8 mouse cellular contexts compared by ENCODE assay signal in genomic region chr8:69399181-69399955, GRCm38 (mm10). TPM values are rescaled to one million over a fixed set of nuclear protein-coding genes. Genes with fewer than 3 reads are reported as not detected.
DNase-seq lines count a peak whose midpoint lies in the region; ATAC-seq and TF ChIP-seq lines count a peak whose summit lies in the region.

No protein-coding gene starts in this region.

- H3K27me3 ChIP-seq in embryonic facial prominence, embryonic 13.5 days = no peaks in the 10 kb centered on the region
- no peaks in the 10 kb centered on the region for H3K27me3 ChIP-seq in heart, embryonic 14.5 days (ENCODE audit: control insufficient read depth, insufficient read depth, low read length)
- no peaks in the 10 kb centered on the region for H3K27me3 ChIP-seq in kidney, embryonic 16.5 days (ENCODE audit: insufficient read depth, low read length)
- no peaks in the 10 kb centered on the region for H3K27me3 ChIP-seq in lung, embryonic 14.5 days (ENCODE audit: insufficient read depth, low read length)
- H3K27me3 ChIP-seq in neural tube, embryonic 14.5 days (ENCODE audit: control insufficient read depth, insufficient read depth, low read length) = no peaks in the 10 kb centered on the region

- peak; percentile 41 for ATAC-seq in embryonic facial prominence, embryonic 13.5 days (ENCODE audit: insufficient number of reproducible peaks, insufficient read depth, low FRiP score, low TSS enrichment, low read depth)
- ATAC-seq in heart, embryonic 14.5 days (ENCODE audit: insufficient number of reproducible peaks, insufficient read depth, low FRiP score, low read depth) = peak; percentile 69
- ATAC-seq in kidney, embryonic 16.5 days (ENCODE audit: low FRiP score, low TSS enrichment) = peak; percentile 85
- peak; percentile 45; the same call in 1 of the 2 replicates for ATAC-seq in lung, embryonic 14.5 days (ENCODE audit: insufficient read depth)
- ATAC-seq in neural tube, embryonic 14.5 days (ENCODE audit: low read depth) = peak; percentile 15; the same call in 1 of the 2 replicates

- peak; percentile 22 to 50 for DNase-seq in urinary bladder, adult 18-20 months (ENCODE audit: low spot score in 2 of 2)
- no peak for DNase-seq in urinary bladder, postnatal 10 days (ENCODE audit: low spot score)
- DNase-seq in lung, embryonic 14.5 days = peak; percentile 62
- DNase-seq in thymus, postnatal 36 days = peak; percentile 24 to 25

- peak overlapping the region; percentile 57 for H3K4me3 ChIP-seq in embryonic facial prominence, embryonic 13.5 days
- peak overlapping the region; percentile 69 to 94 for H3K4me3 ChIP-seq in heart, embryonic 14.5 days (ENCODE audit: control insufficient read depth in 1 of 2, insufficient read depth in 1 of 2, low read depth in 1 of 2, low read length in 2 of 2)
- H3K4me3 ChIP-seq in kidney, embryonic 16.5 days (ENCODE audit: low read length) = peak overlapping the region; percentile 60
- peak overlapping the region; percentile 51 for H3K4me3 ChIP-seq in lung, embryonic 14.5 days (ENCODE audit: low read depth, low read length)
- peak overlapping the region; percentile 45 for H3K4me3 ChIP-seq in neural tube, embryonic 14.5 days (ENCODE audit: low read depth, low read length)

- 12% methylated on average over 43 of the region's 43 CpGs for WGBS in embryonic facial prominence, embryonic 13.5 days
- 10% methylated on average over 43 of the region's 43 CpGs for WGBS in heart, embryonic 14.5 days
- WGBS in kidney, embryonic 16.5 days = 15% methylated on average over 43 of the region's 43 CpGs
- WGBS in lung, embryonic 14.5 days = 16% methylated on average over 43 of the region's 43 CpGs
- 13% methylated on average over 43 of the region's 43 CpGs for WGBS in neural tube, embryonic 14.5 days

- H3K27ac ChIP-seq in embryonic facial prominence, embryonic 13.5 days = peak overlapping the region; percentile 39; the same call in 1 of the 2 replicates
- peak overlapping the region; percentile 78 to 82 for H3K27ac ChIP-seq in heart, embryonic 14.5 days (replicated peaks in 1 of 2; ENCODE audit: control insufficient read depth in 1 of 2, insufficient read depth in 1 of 2, low read depth in 2 of 2, low read length in 2 of 2)
- peak overlapping the region; percentile 84 for H3K27ac ChIP-seq in kidney, embryonic 16.5 days (ENCODE audit: low read length)
- peak overlapping the region; percentile 24; the same call in 1 of the 2 replicates for H3K27ac ChIP-seq in lung, embryonic 14.5 days (ENCODE audit: low read depth)
- no peak overlapping the region for H3K27ac ChIP-seq in neural tube, embryonic 14.5 days (ENCODE audit: low read depth, low read length)

- TF ChIP-seq CTCF in lung, embryonic 14.5 days (IDR thresholded peaks at IDR 0.05; ENCODE audit: low read depth) = peak; percentile 30; the same call in 1 of the 2 replicates

- H3K4me2 ChIP-seq in embryonic facial prominence, embryonic 13.5 days = peak overlapping the region; percentile 78
- H3K4me2 ChIP-seq in heart, embryonic 14.5 days (ENCODE audit: low read length) = peak overlapping the region; percentile 86
- peak overlapping the region; percentile 87 for H3K4me2 ChIP-seq in kidney, embryonic 16.5 days (replicated peaks; ENCODE audit: low read depth, low read length)
- peak overlapping the region; percentile 80 for H3K4me2 ChIP-seq in lung, embryonic 14.5 days
- peak overlapping the region; percentile 65 for H3K4me2 ChIP-seq in neural tube, embryonic 14.5 days (ENCODE audit: low read depth, low read length)

- H3K36me3 ChIP-seq in embryonic facial prominence, embryonic 13.5 days = no peaks in the 10 kb centered on the region
- H3K36me3 ChIP-seq in heart, embryonic 14.5 days (ENCODE audit: control insufficient read depth, insufficient read depth, low read length) = no peaks in the 10 kb centered on the region
- no peaks in the 10 kb centered on the region for H3K36me3 ChIP-seq in kidney, embryonic 16.5 days (ENCODE audit: insufficient read depth, low read length)
- no peaks in the 10 kb centered on the region for H3K36me3 ChIP-seq in lung, embryonic 14.5 days (ENCODE audit: insufficient read depth)
- no peaks in the 10 kb centered on the region for H3K36me3 ChIP-seq in neural tube, embryonic 14.5 days (ENCODE audit: control insufficient read depth, insufficient read depth, low read length)

- H3K9me3 ChIP-seq in embryonic facial prominence, embryonic 13.5 days = peaks cover 3% of the 10 kb centered on the region; the same call in 1 of the 2 replicates
- H3K9me3 ChIP-seq in heart, embryonic 14.5 days (ENCODE audit: control insufficient read depth, low read length) = no peaks in the 10 kb centered on the region
- peaks cover 4% of the 10 kb centered on the region; the same call in 1 of the 2 replicates for H3K9me3 ChIP-seq in kidney, embryonic 16.5 days (ENCODE audit: low read length)
- H3K9me3 ChIP-seq in lung, embryonic 14.5 days (ENCODE audit: low read depth, low read length) = no peaks in the 10 kb centered on the region
- no peaks in the 10 kb centered on the region for H3K9me3 ChIP-seq in neural tube, embryonic 14.5 days (ENCODE audit: control insufficient read depth, low read length)

- H3K4me1 ChIP-seq in embryonic facial prominence, embryonic 13.5 days = peaks cover 2% of the 10 kb centered on the region; the same call in 1 of the 2 replicates
- peaks cover 4 to 10% of the 10 kb centered on the region in 2 experiments for H3K4me1 ChIP-seq in heart, embryonic 14.5 days (ENCODE audit: control insufficient read depth in 2 of 2, insufficient read depth in 2 of 2, low read length in 2 of 2)
- peaks cover 18% of the 10 kb centered on the region for H3K4me1 ChIP-seq in kidney, embryonic 16.5 days (ENCODE audit: insufficient read depth, low read length)
- no peaks in the 10 kb centered on the region for H3K4me1 ChIP-seq in lung, embryonic 14.5 days (ENCODE audit: insufficient read depth)
- H3K4me1 ChIP-seq in neural tube, embryonic 14.5 days (ENCODE audit: control insufficient read depth, insufficient read depth, low read length) = 0 out of 2 replicates have a peak, but pooled peaks cover 8% of the 10 kb centered on the region

- H3K9ac ChIP-seq in embryonic facial prominence, embryonic 13.5 days = peak overlapping the region; percentile 77
- H3K9ac ChIP-seq in heart, embryonic 14.5 days (ENCODE audit: low read length) = peak overlapping the region; percentile 90
- peak overlapping the region; percentile 86 for H3K9ac ChIP-seq in kidney, embryonic 16.5 days (replicated peaks; ENCODE audit: low read length)
- peak overlapping the region; percentile 75 for H3K9ac ChIP-seq in lung, embryonic 14.5 days
- peak overlapping the region; percentile 63 for H3K9ac ChIP-seq in neural tube, embryonic 14.5 days (replicated peaks; ENCODE audit: low read depth, low read length)

RNA-seq across cellular contexts. Expression of gene Gm9495, which starts 54.0 kb away (rescaled TPM):
- not detected in 2 replicates for polyA plus RNA-seq in embryonic facial prominence, embryonic 13.5 days (2015; fragmentation: Nextera tagmentation; extraction: Ambion mirVana)
- polyA plus RNA-seq in heart, embryonic 14.5 days (2014; fragmentation: Nextera tagmentation; extraction: Ambion mirVana) = not detected in 2 replicates
- not detected in 2 replicates for polyA plus RNA-seq in kidney, embryonic 16.5 days (2015; fragmentation: Nextera tagmentation; extraction: Ambion mirVana)
- polyA plus RNA-seq in lung, embryonic 14.5 days (2014; fragmentation: Nextera tagmentation; extraction: Ambion mirVana) = not detected in 2 replicates
- not detected in 2 replicates for polyA plus RNA-seq in neural tube, embryonic 14.5 days (2014; fragmentation: Nextera tagmentation; extraction: Ambion mirVana)

Comparison
In these comparisons a context has a peak if more than half of its experiments do, and no peak if none do; other contexts are left out.
1. ATAC-seq: peak in every context shown above with its lines; median percentile 85 in kidney, embryonic 16.5 days; 69 in heart, embryonic 14.5 days; 45 in lung, embryonic 14.5 days; 41 in embryonic facial prominence, embryonic 13.5 days; 15 in neural tube, embryonic 14.5 days.